Mouse (Mus musculus): Measurements from ENCODE around the gene Tmem235. TPM values are rescaled to one million over a fixed set of nuclear protein-coding genes. Genes with fewer than 3 reads are reported as not detected.
A peak's percentile ranks its signal among the peaks of the same experiment; 100 is the strongest.

Gene Tmem235
- total and polyA plus RNA-seq, 3 experiments, result not detected

DNA sequence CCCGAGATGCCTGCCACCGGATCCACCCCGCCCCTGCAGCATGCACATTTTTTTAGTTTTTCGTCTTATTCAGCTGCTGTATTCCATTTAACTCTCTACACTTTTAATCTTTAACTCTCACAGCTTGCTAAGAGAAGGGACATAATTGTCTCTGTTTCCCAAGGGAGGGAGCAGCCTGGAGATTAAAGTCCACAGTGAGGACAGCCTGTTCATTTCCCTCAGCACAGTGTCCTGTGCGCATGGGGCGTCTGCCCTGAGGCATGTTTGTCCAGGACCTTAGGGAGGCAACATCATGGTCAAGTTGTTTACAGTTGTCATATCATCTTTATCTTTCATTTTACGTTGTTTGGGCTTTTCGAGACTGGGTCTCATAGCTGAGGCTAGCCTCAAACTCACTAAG, 26.5 kb upstream of the Tmem235 start:
- 84% methylated on average over 8 of the region's 8 CpGs for WGBS
- TF ChIP-seq CTCF (IDR thresholded peaks at IDR 0.05) (no peak), EP300 (IDR thresholded peaks at IDR 0.05; ENCODE audit: insufficient read depth, low read depth, low read length) (no peak), POLR2A (IDR thresholded peaks at IDR 0.05; ENCODE audit: insufficient read depth, low read depth, low read length) (no peak)

DNA sequence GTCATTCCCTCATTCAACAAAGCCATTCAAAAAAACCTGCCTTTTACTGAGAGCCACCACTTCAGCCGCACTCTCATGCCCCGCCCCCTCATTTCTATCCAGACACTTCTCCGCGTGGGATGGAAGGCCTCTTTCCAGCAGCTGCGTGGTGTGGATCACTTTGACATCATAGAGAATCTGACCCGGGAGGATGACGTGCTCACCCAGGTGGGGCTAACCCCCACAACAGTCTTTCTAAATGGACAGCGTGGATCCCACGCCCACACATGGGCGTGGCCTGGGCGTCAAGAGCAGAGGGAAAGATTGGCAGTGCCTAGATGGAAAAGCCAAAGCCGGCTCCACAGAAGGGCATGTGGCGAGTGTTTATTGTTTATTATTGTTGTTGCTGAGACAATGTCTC, 24.2 kb upstream of the Tmem235 start:
- TF ChIP-seq POLR2A (IDR thresholded peaks at IDR 0.05; ENCODE audit: insufficient read depth, low read depth, low read length) (no peak), EP300 (IDR thresholded peaks at IDR 0.05; ENCODE audit: insufficient read depth, low read depth, low read length) (no peak), CTCF (IDR thresholded peaks at IDR 0.05) (no peak)
- H3K27ac ChIP-seq, result no peak overlapping the region
- no peaks in the 10 kb centered on the region for H3K36me3 ChIP-seq (ENCODE audit: control insufficient read depth, insufficient read depth, low read length)
- H3K4me1 ChIP-seq (ENCODE audit: control insufficient read depth, insufficient read depth, low read length), result peaks cover 3% of the 10 kb centered on the region
- H3K9ac ChIP-seq (ENCODE audit: low read depth, low read length), result no peak overlapping the region
- no peak for DNase-seq
- H3K4me3 ChIP-seq, result no peak overlapping the region
- H3K79me2 ChIP-seq (replicated peaks; ENCODE audit: control insufficient read depth, insufficient read depth, low read length), result no peaks in the 10 kb centered on the region
- intact Hi-C loops (cut with DNase I), result no loop called here
- 26% methylated on average over 13 of the region's 13 CpGs for WGBS
- no peaks in the 10 kb centered on the region for H3K27me3 ChIP-seq (ENCODE audit: control insufficient read depth, insufficient read depth, low read length)

More for the DNA sequence above, 26.5 kb upstream of the Tmem235 start:
- intact Hi-C loops (cut with DNase I), result no loop called here
- Histone ChIP-seq H3K79me2 (replicated peaks; ENCODE audit: control insufficient read depth, insufficient read depth, low read length) (no peaks in the 10 kb centered on the region), H3K4me3 (no peak overlapping the region), H3K27me3 (ENCODE audit: control insufficient read depth, insufficient read depth, low read length) (no peaks in the 10 kb centered on the region), H3K4me1 (ENCODE audit: control insufficient read depth, insufficient read depth, low read length) (peaks cover 9% of the 10 kb centered on the region), H3K36me3 (ENCODE audit: control insufficient read depth, insufficient read depth, low read length) (no peaks in the 10 kb centered on the region), H3K27ac (no peak overlapping the region), H3K9ac (ENCODE audit: low read depth, low read length) (no peak overlapping the region)
- no peak for DNase-seq

DNA sequence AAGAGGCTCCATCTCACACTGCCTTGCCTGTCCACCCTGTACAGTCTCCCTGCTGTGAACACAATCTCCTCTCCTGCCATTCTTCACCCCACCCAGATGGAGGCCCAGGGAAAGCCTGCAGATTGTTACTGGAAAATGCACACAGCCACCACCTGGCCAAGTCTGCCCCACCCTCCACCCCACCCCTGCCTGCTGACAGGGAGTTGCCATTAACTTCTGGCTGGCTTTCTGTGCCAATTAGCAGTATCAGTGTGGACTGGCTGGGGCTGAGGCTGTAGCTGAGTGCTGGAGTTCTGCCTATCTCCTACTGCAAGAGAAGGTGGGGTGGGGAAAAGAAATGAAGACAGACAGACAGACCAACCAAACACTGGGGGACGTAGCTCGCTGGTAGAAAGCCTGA, 22.0 kb upstream of the Tmem235 start:
- DNase-seq, result no peak
- Histone ChIP-seq H3K79me2 (replicated peaks; ENCODE audit: control insufficient read depth, insufficient read depth, low read length) (no peaks in the 10 kb centered on the region), H3K27me3 (ENCODE audit: control insufficient read depth, insufficient read depth, low read length) (no peaks in the 10 kb centered on the region), H3K4me1 (ENCODE audit: control insufficient read depth, insufficient read depth, low read length) (no peaks in the 10 kb centered on the region), H3K4me3 (no peak overlapping the region), H3K27ac (no peak overlapping the region), H3K36me3 (ENCODE audit: control insufficient read depth, insufficient read depth, low read length) (no peaks in the 10 kb centered on the region), H3K9ac (ENCODE audit: low read depth, low read length) (no peak overlapping the region)
- TF ChIP-seq POLR2A (IDR thresholded peaks at IDR 0.05; ENCODE audit: insufficient read depth, low read depth, low read length), result no peak
- TF ChIP-seq EP300 (IDR thresholded peaks at IDR 0.05; ENCODE audit: insufficient read depth, low read depth, low read length), result 0 out of 2 replicates have a peak, but pooled peaks have one; percentile 18
- no peak for TF ChIP-seq CTCF (IDR thresholded peaks at IDR 0.05)
- 50% methylated on average over 2 of the region's 2 CpGs for WGBS
- intact Hi-C loops (cut with DNase I), result no loop called here

DNA sequence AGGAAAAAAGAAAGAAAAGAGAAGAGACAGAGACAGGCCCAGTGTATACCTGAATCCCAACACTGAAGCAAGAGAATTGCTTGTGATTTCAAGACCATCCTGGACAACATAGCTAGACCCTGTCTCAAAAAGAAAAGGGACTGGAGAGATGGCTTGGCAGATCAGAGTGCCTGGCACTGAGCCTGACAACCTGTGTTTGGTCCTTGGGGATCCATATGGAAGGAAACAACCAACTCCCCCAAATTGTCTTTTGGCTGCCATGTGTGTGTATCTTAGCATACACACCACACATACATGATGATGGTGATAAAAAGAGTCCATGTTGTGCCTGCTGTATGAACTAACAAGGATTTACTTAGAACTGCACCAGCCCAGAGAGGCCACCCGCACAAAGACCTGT, 21.5 kb upstream of the Tmem235 start:
- H3K9ac ChIP-seq (ENCODE audit: low read depth, low read length), result no peak overlapping the region
- H3K27me3 ChIP-seq (ENCODE audit: control insufficient read depth, insufficient read depth, low read length), result no peaks in the 10 kb centered on the region
- no peaks in the 10 kb centered on the region for H3K36me3 ChIP-seq (ENCODE audit: control insufficient read depth, insufficient read depth, low read length)
- H3K4me3 ChIP-seq, result no peak overlapping the region
- H3K79me2 ChIP-seq (replicated peaks; ENCODE audit: control insufficient read depth, insufficient read depth, low read length), result no peaks in the 10 kb centered on the region
- H3K4me1 ChIP-seq (ENCODE audit: control insufficient read depth, insufficient read depth, low read length), result no peaks in the 10 kb centered on the region
- 95% methylated on average over 1 of the region's 1 CpGs for WGBS
- TF ChIP-seq CTCF (IDR thresholded peaks at IDR 0.05) (no peak), POLR2A (IDR thresholded peaks at IDR 0.05; ENCODE audit: insufficient read depth, low read depth, low read length) (no peak), EP300 (IDR thresholded peaks at IDR 0.05; ENCODE audit: insufficient read depth, low read depth, low read length) (no peak)
- DNase-seq, result no peak
- H3K27ac ChIP-seq, result no peak overlapping the region
- intact Hi-C loops (cut with DNase I), result no loop called here

DNA sequence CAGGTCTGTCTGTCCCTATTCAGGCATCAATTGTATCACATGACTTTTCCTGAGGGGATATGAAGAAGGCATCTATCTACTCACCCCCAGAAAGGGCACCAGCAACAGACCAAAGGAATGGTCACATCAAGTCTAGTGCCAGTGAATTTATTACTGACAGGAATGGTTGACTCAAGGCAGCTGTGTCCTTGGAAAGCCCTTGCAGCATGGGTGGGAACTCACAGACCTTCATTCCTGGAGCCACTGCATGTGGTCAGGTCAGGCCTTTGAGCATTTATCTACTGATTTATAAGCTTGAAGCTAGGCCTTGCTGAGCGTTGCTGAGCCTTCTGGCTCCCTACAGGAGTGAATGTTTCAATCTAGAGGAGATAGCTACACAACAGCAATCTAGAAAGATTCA, 19.6 kb upstream of the Tmem235 start:
- Histone ChIP-seq H3K27ac (no peak overlapping the region), H3K27me3 (ENCODE audit: control insufficient read depth, insufficient read depth, low read length) (no peaks in the 10 kb centered on the region), H3K9ac (ENCODE audit: low read depth, low read length) (no peak overlapping the region), H3K4me1 (ENCODE audit: control insufficient read depth, insufficient read depth, low read length) (no peaks in the 10 kb centered on the region), H3K36me3 (ENCODE audit: control insufficient read depth, insufficient read depth, low read length) (no peaks in the 10 kb centered on the region), H3K79me2 (replicated peaks; ENCODE audit: control insufficient read depth, insufficient read depth, low read length) (no peaks in the 10 kb centered on the region), H3K4me3 (no peak overlapping the region)
- TF ChIP-seq POLR2A (IDR thresholded peaks at IDR 0.05; ENCODE audit: insufficient read depth, low read depth, low read length), result no peak
- TF ChIP-seq CTCF (IDR thresholded peaks at IDR 0.05), result no peak
- TF ChIP-seq EP300 (IDR thresholded peaks at IDR 0.05; ENCODE audit: insufficient read depth, low read depth, low read length), result no peak
- intact Hi-C loops (cut with DNase I), result no loop called here
- no peak for DNase-seq
- WGBS, result 55% methylated on average over 1 of the region's 1 CpGs

DNA sequence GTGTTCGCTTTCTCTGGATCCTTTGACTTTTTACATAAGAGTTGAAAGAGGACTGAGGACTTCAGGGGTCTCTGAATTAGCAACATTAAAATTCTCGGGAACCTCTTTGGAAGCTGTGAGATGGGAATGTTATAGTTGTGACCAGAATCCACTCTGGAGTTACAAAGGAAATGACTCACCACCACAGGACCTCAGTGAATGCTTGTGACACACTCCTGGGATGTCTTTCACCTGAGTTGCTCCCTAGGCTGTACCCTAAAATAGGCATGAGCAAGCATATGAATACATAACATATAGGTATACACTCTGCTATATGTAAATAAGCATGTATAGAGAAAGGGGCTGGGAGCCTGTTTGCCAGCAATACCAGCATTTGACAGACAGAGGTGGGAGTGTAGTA, 17.1 kb upstream of the Tmem235 start:
- H3K79me2 ChIP-seq (replicated peaks; ENCODE audit: control insufficient read depth, insufficient read depth, low read length), result no peaks in the 10 kb centered on the region
- no peak overlapping the region for H3K9ac ChIP-seq (ENCODE audit: low read depth, low read length)
- TF ChIP-seq POLR2A (IDR thresholded peaks at IDR 0.05; ENCODE audit: insufficient read depth, low read depth, low read length), result no peak
- TF ChIP-seq EP300 (IDR thresholded peaks at IDR 0.05; ENCODE audit: insufficient read depth, low read depth, low read length), result no peak
- TF ChIP-seq CTCF (IDR thresholded peaks at IDR 0.05), result no peak
- H3K27ac ChIP-seq, result no peak overlapping the region
- H3K27me3 ChIP-seq (ENCODE audit: control insufficient read depth, insufficient read depth, low read length), result no peaks in the 10 kb centered on the region
- 71% methylated on average over 2 of the region's 2 CpGs for WGBS
- intact Hi-C loops (cut with DNase I), result no loop called here
- H3K4me3 ChIP-seq, result no peak overlapping the region
- no peak for DNase-seq
- no peaks in the 10 kb centered on the region for H3K36me3 ChIP-seq (ENCODE audit: control insufficient read depth, insufficient read depth, low read length)
- no peaks in the 10 kb centered on the region; the same call in 1 of the 2 replicates for H3K4me1 ChIP-seq (ENCODE audit: control insufficient read depth, insufficient read depth, low read length)
